Mouse (Mus musculus): ENCODE results near the gene Arhgap10.

DNA sequence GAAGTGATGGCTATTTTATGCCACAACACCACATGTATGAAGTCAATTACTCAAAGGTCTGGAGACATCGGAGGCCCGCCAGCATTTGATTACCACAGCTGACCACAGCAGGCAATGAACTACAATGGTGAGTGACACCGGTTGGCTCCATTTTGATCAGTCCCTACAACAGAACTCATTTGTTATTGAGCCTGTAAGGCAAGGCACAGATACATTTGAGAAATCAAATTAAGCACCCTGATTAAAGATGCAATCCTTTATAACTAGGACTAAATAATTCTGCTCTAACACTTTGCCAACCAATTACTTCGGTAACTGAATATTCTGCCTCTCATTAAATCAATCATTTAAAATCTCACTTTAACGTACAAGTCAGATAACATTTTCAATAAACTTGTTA, 157.3 kb downstream of the Arhgap10 start:
- TF ChIP-seq POLR2A (IDR thresholded peaks at IDR 0.05; ENCODE audit: borderline replicate concordance, low read depth, low read length) (no peak), CTCF (IDR thresholded peaks at IDR 0.05; ENCODE audit: low read depth, low read length) (no peak)
